Mouse (Mus musculus) kidney, embryonic 15.5 days (tissue): ENCODE results near the gene Trim65. TPM values are rescaled to one million over a fixed set of nuclear protein-coding genes. Genes with fewer than 3 reads are reported as not detected.

Source experiments
- ATAC-seq: fragments of 200-750 bp; cut with Nextera tagmentation; replicated peaks from 2 replicates; pipeline ENCODE4 v1.8.0; 2017; ENCODE audit warnings: moderate TSS enrichment; ENCODE audit not compliant: low FRiP score
- H3K27ac ChIP-seq: fragments of 300-500 bp; sonication (generic); 2 replicates; pipeline ENCODE4 v1.5.1; 2015; ENCODE audit warnings: mild to moderate bottlenecking, inconsistent platforms
- H3K27me3 ChIP-seq: fragments of 300-500 bp; sonication (generic); 2 replicates; pipeline ENCODE4 v1.6.1; 2015; ENCODE audit warnings: inconsistent platforms
- H3K36me3 ChIP-seq: fragments of 300-500 bp; sonication (generic); 2 replicates; pipeline ENCODE4 v1.6.1; 2015; ENCODE audit warnings: inconsistent platforms
- H3K4me1 ChIP-seq: fragments of 300-500 bp; sonication (generic); 2 replicates; pipeline ENCODE4 v1.6.1; 2015; ENCODE audit warnings: inconsistent platforms
- H3K4me2 ChIP-seq: fragments of 300-500 bp; sonication (generic); 2 replicates; pipeline ENCODE4 v1.6.1; 2015; ENCODE audit warnings: moderate library complexity, mild to moderate bottlenecking, inconsistent platforms
- H3K4me3 ChIP-seq: fragments of 300-500 bp; sonication (generic); replicated peaks from 2 replicates; pipeline ENCODE4 v1.5.1; 2015; ENCODE audit warnings: mild to moderate bottlenecking, inconsistent platforms
- H3K9ac ChIP-seq: fragments of 300-500 bp; sonication (generic); 2 replicates; pipeline ENCODE4 v1.6.1; 2015; ENCODE audit warnings: mild to moderate bottlenecking, inconsistent platforms
- H3K9me3 ChIP-seq: fragments of 300-500 bp; sonication (generic); replicated peaks from 2 replicates; pipeline ENCODE4 v1.6.1; 2016; ENCODE audit warnings: inconsistent platforms
- WGBS: fragments of 180-500 bp; shearing (Covaris S2); methylation state at CpG from one replicate; pipeline ENCODE4 v1.1.7; 2015; ENCODE audit warnings: mixed read lengths; 5-methylcytosine and 5-hydroxymethylcytosine counted together
- polyA plus RNA-seq: library from polyadenylated mRNA; unstranded; fragments of >200 nt; fragmentation: Nextera tagmentation; extraction: Ambion mirVana; gene quantifications from 2 replicates; pipeline ENCODE4 v1.2.1, GENCODE M21; 2015

Gene Trim65
- polyA plus RNA-seq, 1 experiment from 2014 or later = 5.4 TPM

DNA sequence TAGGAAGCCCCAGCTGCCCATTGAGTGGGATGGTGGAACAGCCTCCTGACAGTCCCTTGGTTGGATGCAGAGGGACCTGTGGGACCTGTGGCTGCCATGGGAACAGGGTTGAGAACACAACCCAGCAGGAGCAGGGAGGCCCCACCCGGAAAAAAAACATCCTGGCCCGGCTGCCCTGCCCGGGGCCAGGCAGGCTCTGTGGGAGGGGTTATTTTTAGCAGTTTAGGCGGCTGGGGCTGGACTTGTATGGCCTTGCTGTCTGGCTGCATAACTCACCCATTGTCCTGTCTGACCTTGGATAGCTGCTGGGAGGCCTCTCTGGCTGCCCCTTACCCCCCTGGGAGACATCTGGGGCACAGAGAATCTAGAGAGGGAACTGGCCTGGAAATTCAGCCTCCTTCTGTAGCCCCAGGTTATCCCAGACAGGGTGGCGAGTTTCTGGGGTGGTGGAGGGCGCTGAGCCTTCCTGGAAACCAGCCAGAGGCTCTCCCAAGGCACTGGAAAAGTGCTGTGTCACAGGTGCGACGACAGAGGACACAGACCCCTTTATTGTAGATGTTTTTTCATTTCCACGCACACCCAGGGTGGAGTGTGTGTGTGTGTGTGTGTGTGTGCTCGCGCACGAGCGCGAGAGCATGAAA, 26.8 kb downstream of the Trim65 start:
- ATAC-seq = peak; percentile 63
- Histone ChIP-seq H3K27me3 (peaks cover 25% of the 10 kb centered on the region), H3K9me3 (no peaks in the 10 kb centered on the region), H3K4me2 (peak overlapping the region; percentile 25; the same call in 1 of the 2 replicates), H3K36me3 (no peaks in the 10 kb centered on the region), H3K9ac (no peak overlapping the region), H3K4me3 (no peak overlapping the region), H3K27ac (peak overlapping the region; percentile 90), H3K4me1 (peaks cover 96% of the 10 kb centered on the region)
- WGBS = 32% methylated on average over 14 of the region's 14 CpGs

- peak overlapping the region; percentile 25; the same call in 1 of the 2 replicates for H3K4me2 ChIP-seq
These were observed 27.4 kb downstream of the Trim65 start for GRCm38 (mm10) chr11:116103572-116103971.

GRCm38 (mm10) chr11:116102472-116102871, 28.5 kb downstream of the Trim65 start:
- no peak for ATAC-seq

More at GRCm38 (mm10) chr11:116103572-116103971, 27.4 kb downstream of the Trim65 start:
- peaks cover 20% of the 10 kb centered on the region for H3K27me3 ChIP-seq
- H3K4me1 ChIP-seq = peaks cover 96% of the 10 kb centered on the region
- H3K4me3 ChIP-seq = no peak overlapping the region
- 68% methylated on average over 12 of the region's 12 CpGs for WGBS
- ATAC-seq = no peak
- H3K9ac ChIP-seq = no peak overlapping the region
- H3K9me3 ChIP-seq = no peaks in the 10 kb centered on the region
- peak overlapping the region; percentile 90 for H3K27ac ChIP-seq
- H3K36me3 ChIP-seq = no peaks in the 10 kb centered on the region

DNA sequence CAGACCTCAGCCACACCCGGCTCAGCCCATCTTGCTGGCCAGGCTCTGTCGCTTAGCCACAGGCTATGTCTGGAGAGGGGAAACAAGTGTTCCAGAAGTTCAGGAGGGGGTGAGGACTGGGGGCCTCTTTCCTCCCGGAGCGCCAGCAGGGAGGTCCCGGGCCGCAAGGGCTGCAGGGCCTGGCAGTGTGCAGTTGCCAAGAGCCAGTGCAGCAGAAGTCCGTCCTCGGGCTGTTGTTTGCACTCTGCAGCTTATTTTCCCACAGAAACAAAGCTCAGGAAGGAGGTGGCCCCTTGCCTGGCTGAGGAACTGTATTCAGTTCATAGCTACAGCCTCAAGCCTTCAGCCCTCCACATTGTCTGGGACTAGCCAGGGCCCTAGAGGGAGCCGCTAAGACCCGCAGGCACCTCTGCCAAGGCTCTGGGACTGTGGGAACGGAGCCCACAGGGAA, 29.0 kb downstream of the Trim65 start:
- no peak for ATAC-seq

More at GRCm38 (mm10) chr11:116102472-116102871, 28.5 kb downstream of the Trim65 start:
- no peaks in the 10 kb centered on the region for H3K36me3 ChIP-seq
- H3K4me1 ChIP-seq = peaks cover 89% of the 10 kb centered on the region
- H3K27ac ChIP-seq = peak overlapping the region; percentile 96
- 44% methylated on average over 3 of the region's 4 CpGs for WGBS
- no peaks in the 10 kb centered on the region for H3K9me3 ChIP-seq
- H3K4me2 ChIP-seq = peak overlapping the region; percentile 24; the same call in 1 of the 2 replicates
- H3K27me3 ChIP-seq = peaks cover 9% of the 10 kb centered on the region
- H3K4me3 ChIP-seq = no peak overlapping the region
- peak overlapping the region; percentile 25; the same call in 1 of the 2 replicates for H3K9ac ChIP-seq

DNA sequence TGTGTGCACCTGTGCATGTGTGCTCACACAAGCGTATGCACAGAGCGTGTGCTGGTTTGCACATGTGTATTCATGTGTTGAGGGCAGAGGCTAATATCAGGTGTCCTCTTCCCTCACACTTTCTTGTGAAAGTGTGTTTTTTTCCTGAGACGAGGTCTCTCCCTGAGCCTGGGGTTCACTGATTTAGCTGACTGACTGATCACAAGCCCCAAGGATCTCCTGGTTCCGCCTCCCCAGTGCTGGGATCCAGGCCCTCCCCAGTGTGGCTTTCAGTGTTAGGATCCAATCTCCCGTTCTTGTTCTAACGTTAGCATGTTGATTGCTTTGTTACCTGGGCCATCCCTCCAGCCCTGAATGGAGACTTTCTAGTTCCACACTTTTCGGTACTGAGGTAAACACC, 30.1 kb downstream of the Trim65 start:
- no peak for ATAC-seq
- H3K4me3 ChIP-seq = no peak overlapping the region
- no peaks in the 10 kb centered on the region for H3K36me3 ChIP-seq
- H3K4me2 ChIP-seq = no peak overlapping the region
- H3K9me3 ChIP-seq = no peaks in the 10 kb centered on the region; the same call in 1 of the 2 replicates
- WGBS = 74% methylated on average over 7 of the region's 7 CpGs
- no peak overlapping the region for H3K9ac ChIP-seq
- peak overlapping the region; percentile 96 for H3K27ac ChIP-seq
- H3K27me3 ChIP-seq = no peaks in the 10 kb centered on the region
- H3K4me1 ChIP-seq = peaks cover 72% of the 10 kb centered on the region

More for the DNA sequence above, 29.0 kb downstream of the Trim65 start:
- peak overlapping the region; percentile 24 for H3K4me2 ChIP-seq
- no peak overlapping the region for H3K4me3 ChIP-seq
- H3K27ac ChIP-seq = peak overlapping the region; percentile 96
- H3K27me3 ChIP-seq = peaks cover 3% of the 10 kb centered on the region; the same call in 1 of the 2 replicates
- peaks cover 83% of the 10 kb centered on the region for H3K4me1 ChIP-seq
- H3K9me3 ChIP-seq = no peaks in the 10 kb centered on the region
- 32% methylated on average over 11 of the region's 11 CpGs for WGBS
- H3K36me3 ChIP-seq = no peaks in the 10 kb centered on the region
- peak overlapping the region; percentile 25; the same call in 1 of the 2 replicates for H3K9ac ChIP-seq

- peaks cover 68% of the 10 kb centered on the region for H3K4me1 ChIP-seq
- no peaks in the 10 kb centered on the region; the same call in 1 of the 2 replicates for H3K9me3 ChIP-seq
- no peaks in the 10 kb centered on the region for H3K27me3 ChIP-seq
- H3K9ac ChIP-seq = no peak overlapping the region
- 63% methylated on average over 6 of the region's 6 CpGs for WGBS
- no peaks in the 10 kb centered on the region for H3K36me3 ChIP-seq
- H3K4me2 ChIP-seq = peak overlapping the region; percentile 40; the same call in 1 of the 2 replicates
- H3K27ac ChIP-seq = peak overlapping the region; percentile 96
- ATAC-seq = no peak
- H3K4me3 ChIP-seq = no peak overlapping the region
These were observed 30.5 kb downstream of the Trim65 start for GRCm38 (mm10) chr11:116100385-116100784.

DNA sequence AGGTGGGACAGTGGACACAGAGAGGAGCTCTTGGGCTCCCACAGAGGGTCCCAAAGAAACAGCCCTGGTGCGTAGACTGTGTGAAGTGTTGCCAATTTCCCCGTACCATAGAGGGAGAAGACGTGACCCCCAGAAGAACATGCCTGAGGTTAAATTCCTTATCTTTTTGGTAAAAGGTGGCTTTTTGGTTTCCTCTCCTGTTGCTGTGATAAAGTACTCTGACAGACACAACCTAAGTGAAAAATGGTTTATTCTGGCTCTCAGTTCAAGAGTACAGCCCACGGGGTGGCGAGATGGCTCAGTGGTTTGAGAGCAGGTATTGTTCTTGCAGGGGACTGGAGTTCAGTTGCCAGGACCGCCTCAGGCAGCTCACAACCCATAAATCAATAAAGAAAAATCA, 31.5 kb downstream of the Trim65 start:
- no peaks in the 10 kb centered on the region; the same call in 1 of the 2 replicates for H3K9me3 ChIP-seq
- 78% methylated on average over 6 of the region's 6 CpGs for WGBS
- no peak overlapping the region for H3K9ac ChIP-seq
- peak overlapping the region; percentile 11; the same call in 1 of the 2 replicates for H3K4me3 ChIP-seq
- H3K4me1 ChIP-seq = peaks cover 60% of the 10 kb centered on the region
- H3K4me2 ChIP-seq = peak overlapping the region; percentile 40
- no peaks in the 10 kb centered on the region for H3K36me3 ChIP-seq
- no peak for ATAC-seq
- no peaks in the 10 kb centered on the region for H3K27me3 ChIP-seq
- peak overlapping the region; percentile 96 for H3K27ac ChIP-seq

DNA sequence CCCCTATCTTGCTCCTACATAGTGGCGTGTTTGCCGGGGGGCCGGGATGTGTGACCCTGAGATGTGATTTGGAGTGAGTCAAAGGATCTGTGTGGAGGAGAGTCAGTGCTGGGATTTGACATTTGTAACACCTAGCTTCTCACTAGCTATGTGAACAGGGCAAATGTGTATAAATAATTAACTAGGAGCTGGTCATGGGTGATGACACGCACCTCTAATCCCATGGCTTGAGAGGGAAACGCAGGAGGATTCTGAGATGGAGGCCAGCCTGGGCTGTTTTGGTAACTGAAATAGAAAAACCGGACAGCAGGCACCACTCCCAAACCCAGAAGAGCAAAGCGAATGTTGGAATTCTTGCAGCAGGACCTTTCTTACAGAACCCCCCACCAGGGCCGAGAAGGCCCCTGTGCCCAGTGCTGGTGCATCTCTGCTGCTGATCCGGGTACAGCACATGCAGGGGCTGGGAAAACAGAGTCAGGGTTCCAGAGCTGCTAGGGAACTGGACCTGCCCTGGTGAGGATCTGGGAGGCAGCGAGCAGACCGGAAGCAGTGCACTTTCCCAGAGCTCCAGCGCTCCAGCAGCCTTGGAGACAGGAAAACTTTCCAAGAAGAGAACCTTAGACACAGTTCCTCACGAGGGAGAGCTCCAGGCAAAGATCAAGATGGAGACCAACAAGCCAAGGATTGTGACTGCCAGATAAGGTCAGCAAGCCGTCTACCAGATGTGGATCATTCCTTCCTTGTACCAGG, 32.0 kb downstream of the Trim65 start:
- Histone ChIP-seq H3K4me3 (peak overlapping the region; percentile 11; the same call in 1 of the 2 replicates), H3K4me2 (peak overlapping the region; percentile 40), H3K27me3 (no peaks in the 10 kb centered on the region), H3K27ac (peak overlapping the region; percentile 96), H3K4me1 (peaks cover 57% of the 10 kb centered on the region), H3K9ac (peak overlapping the region; percentile 29; the same call in 1 of the 2 replicates), H3K9me3 (no peaks in the 10 kb centered on the region; the same call in 1 of the 2 replicates), H3K36me3 (no peaks in the 10 kb centered on the region)
- WGBS = 54% methylated on average over 14 of the region's 14 CpGs
- ATAC-seq = peak; percentile 77

GRCm38 (mm10) chr11:116096213-116097108, 34.5 kb downstream of the Trim65 start:
- Histone ChIP-seq H3K4me2 (no peak overlapping the region), H3K27me3 (no peaks in the 10 kb centered on the region), H3K9me3 (no peaks in the 10 kb centered on the region; the same call in 1 of the 2 replicates), H3K4me3 (no peak overlapping the region), H3K27ac (no peak overlapping the region), H3K36me3 (no peaks in the 10 kb centered on the region), H3K4me1 (peaks cover 41% of the 10 kb centered on the region), H3K9ac (no peak overlapping the region)
- no peak for ATAC-seq
- 89% methylated on average over 5 of the region's 5 CpGs for WGBS

DNA sequence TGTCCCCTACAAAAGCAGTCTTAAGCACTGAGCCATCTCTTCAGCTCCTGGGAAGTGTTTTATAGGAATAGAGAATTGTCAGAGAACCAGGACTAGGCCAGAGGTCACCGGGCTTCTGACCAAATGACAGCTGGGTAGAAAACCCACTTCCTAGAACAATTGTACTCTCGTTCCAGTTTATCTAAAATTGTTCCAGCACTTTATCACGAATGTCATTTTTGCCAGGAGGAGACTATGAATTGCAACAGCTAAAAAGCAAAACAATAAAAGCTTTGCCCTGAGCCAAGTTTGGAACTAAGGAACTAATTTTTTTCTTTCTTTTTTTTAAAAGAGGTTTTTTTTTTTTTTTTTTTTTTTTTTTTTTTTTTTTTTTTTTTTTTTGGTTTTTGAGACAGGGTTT, 35.4 kb downstream of the Trim65 start:
- Histone ChIP-seq H3K27me3 (no peaks in the 10 kb centered on the region), H3K27ac (peak overlapping the region; percentile 58; the same call in 1 of the 2 replicates), H3K9ac (no peak overlapping the region), H3K4me1 (peaks cover 33% of the 10 kb centered on the region), H3K9me3 (no peaks in the 10 kb centered on the region; the same call in 1 of the 2 replicates), H3K4me2 (no peak overlapping the region), H3K4me3 (no peak overlapping the region), H3K36me3 (no peaks in the 10 kb centered on the region)
- WGBS = 62% methylated on average over 3 of the region's 3 CpGs
- no peak for ATAC-seq
